Mouse (Mus musculus) CD4-positive, CD25-positive, alpha-beta regulatory T cell, adult 2 months (primary cell): ENCODE measurements around the gene Zfyve28.

Experiments
- DNase-seq: peaks from one replicate; pipeline ENCODE4 v3.0.0-alpha.2; 2012; ENCODE audit warnings: low read depth, low spot score

The Zfyve28 gene

DNA sequence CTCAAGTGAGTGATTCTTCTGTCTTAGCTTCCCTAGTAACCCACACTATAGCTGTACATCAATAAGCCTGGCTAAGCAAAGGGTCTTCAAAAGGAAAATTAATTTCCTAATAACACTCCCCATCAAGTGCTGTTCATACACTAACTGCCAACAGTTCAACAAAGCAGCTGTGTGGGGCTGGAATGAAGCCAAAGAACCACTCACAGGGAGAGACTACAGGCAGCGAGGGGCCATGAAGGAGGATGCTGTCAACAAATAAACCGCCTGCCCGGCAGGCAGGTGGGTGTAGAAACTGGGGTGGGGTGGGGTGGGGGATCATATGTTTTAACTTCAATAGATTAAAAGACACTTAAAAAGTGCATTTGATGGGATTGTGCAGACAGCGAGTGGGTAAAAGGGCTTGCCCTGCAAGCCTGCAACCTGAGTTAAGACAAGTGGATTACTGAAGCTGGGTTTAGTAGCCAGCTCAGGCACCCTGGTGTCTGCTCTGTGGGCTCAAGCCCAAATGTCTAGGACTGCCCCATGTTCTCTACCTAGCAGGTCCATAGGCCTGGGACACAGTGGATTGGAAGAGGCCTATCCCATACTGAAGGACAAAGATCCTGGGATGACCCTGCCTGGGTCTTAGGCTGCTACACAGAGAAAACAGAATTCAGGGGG lies 35.8 kb downstream of the Zfyve28 start:
- no peak for DNase-seq

DNA sequence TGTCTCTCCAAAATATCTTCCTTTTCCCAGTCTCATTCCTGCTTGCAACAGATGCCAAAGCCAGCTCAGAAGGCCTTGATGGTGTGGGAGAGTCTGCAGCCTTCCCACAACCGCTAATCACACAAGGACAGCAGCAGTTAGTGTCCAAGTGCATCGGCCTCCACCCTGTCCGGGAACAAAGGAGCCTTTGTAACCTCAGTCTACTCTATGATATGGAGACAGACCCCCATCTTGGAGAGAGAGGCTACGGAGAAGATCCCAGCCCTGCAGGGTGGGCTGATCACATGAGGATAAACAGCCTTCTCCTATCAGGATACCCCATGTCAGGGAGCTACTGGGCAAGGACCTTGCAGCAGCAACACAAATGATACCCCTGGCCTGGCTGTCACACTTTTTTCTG lies 36.5 kb downstream of the Zfyve28 start:
- no peak for DNase-seq

DNA sequence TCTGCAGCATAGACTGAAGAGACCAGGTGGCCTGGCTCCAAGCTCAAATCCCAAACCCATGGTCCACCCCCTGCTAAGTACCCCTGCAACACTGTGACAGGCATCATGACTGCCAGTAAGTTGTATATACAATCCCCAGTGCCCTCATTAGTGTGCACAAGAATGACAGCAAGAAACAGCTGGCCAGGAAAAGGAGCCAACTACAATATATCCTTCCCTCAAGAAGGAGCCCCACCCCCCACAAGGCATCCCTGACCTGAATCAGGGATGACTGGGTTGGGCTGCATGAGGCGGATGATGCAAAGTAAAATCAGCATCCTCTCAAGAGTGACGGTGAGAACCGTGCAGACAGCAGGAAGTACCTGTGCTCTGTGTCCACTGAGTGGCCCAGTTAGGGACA lies 38.2 kb downstream of the Zfyve28 start:
- DNase-seq, result no peak

DNA sequence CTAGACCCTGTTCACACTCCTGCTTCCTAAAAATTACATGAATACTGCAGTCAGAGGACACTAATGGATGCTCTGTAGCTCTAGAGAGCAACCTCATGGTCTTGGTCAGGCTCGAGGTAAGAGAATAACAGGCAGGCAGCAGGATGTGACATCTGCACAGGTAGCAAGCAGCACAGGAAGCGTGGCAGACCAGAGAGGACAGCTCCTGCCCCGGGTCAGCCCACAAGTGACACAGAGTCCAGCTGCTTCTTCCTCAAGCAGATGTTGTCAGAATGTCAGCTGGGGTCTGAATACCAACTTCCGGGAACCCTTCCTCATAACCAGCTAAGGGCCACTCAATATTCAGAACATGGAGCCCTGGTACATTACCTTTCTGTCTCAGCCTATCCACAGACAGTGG lies 39.1 kb downstream of the Zfyve28 start:
- no peak for DNase-seq

DNA sequence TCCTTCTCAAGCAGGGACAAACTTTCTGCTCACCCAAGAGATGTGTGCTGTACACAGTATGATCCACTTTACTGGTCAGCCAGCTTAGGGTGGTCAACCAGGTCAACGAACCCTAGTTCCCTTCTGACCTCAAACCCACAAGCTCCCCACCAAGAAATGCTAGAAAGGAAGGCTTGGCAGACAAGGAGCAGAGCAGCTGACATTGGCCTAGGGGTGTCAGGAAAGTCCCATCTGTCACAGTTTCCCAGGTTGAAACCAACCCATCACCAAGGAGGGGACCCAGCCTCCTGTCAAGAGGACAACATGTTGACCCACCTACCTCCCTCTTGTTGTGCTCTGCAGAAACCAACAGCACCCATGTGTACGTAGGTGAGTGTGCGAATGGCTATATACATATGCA lies 41.8 kb downstream of the Zfyve28 start:
- DNase-seq, result no peak

DNA sequence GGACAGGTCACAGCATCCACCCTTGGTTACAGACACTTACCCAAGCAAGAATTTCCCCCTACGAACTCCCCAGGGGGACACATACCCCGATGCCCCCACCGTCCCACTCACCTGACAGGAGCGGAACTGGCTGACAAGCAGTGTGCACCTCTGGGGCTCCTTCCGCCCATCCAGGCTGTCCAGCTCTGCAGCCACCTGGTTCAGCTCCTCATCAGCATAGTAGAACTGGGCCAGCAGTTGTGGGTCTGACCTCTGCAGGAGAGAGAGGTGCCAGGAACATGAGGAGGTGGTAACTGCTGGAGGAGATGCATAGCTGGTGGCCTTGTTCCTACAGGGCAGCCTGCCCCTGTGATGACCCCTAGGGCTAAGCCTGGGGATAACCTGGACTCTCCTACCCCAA lies 45.2 kb downstream of the Zfyve28 start:
- DNase-seq, result no peak

DNA sequence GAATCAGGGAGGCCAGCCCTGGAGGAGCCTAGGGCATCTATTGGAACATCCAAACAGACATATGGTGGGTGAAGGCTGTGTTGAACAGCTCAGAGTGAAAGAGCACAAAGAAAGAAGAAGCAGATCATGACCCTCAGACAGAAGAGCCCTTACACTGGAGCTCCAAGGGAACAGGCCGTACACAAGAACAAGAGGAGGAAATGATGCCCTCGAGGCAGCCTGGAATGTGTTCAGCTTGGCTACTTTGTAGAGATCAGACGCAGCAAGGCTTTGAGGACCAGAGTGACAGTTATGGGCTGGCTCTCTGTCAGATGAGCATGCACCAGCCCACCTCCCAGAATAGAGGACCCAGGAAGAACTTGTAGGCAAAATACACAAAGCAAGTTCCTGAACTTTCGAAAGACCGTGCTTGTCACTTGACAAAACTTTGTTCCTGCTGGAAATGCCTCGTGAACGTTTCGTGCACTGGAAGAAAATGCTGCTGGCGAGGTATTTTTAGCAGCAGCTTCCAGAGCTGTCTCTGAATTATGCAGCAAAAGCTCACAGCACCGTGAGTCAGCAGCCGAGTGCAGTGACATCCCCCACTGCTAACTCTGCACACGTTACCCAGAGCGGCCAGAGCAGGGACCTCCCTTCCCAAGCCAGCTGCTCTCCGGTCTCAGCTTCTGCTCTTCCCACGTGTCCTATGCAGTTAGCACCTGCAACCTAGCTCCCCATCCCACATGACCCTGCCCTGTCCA lies 45.9 kb downstream of the Zfyve28 start:
- no peak for DNase-seq

DNA sequence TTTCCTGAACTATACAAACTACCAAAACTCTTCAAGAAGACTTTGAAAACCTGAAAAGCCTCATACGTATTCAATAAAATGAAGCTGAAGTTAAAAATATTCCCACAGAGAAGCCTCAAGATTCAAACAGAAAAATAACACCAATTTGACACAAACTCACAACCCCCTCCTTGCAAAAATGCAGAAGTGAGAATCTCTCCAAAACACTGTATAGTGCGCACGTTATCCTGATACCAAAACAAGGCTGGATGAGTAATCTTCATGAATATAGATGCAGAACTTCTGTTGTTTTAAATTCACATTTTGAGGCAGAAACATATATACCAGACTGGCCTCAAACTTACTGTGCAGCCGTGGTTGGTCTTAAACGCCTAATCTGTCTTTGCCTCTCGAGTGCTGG lies 49.8 kb downstream of the Zfyve28 start:
- no peak for DNase-seq

DNA sequence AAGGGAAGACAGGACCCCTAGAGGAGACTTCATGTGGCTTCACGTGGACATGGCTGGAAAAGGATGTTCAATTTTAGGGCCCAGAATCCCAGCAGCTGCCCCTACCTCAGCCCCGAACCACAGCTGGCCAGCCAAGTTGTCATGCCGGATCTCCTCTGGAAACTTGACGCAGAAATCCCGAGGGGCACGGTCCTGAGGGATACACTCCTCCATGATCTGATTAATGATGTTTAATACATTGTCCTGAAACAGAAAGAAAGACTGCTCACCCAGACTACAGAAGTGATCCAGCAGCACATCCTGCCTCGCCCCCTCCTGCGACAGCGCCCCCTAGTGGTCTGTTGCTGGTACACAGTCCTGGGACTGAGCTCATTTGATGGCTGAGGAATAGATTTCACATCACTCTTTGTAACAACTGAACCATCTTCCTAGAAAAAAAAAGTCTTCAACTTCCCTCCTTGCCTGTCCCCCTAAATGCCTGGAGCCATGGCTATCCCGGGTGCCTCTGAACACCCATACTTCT lies 52.3 kb downstream of the Zfyve28 start:
- DNase-seq, result peak; percentile 89

DNA sequence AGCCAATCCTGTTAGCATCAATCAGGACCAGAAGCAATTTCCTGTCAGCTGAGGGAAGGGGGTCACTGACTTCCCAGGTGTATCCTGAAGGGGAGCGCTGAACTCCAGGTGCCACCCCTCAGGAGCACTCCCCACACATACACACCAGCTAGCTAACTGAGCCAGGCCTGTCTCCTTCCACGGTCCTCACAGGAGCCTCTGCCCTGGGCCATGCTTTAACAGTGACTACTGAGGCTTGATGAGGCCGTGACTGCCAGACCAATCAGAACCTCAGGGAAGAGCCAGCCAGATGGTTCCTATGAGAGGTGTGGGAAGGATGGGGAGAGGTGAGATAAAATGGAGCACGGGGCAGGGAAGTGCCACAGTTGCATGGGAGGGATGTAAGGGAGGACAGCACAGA lies 53.2 kb downstream of the Zfyve28 start:
- no peak for DNase-seq

DNA sequence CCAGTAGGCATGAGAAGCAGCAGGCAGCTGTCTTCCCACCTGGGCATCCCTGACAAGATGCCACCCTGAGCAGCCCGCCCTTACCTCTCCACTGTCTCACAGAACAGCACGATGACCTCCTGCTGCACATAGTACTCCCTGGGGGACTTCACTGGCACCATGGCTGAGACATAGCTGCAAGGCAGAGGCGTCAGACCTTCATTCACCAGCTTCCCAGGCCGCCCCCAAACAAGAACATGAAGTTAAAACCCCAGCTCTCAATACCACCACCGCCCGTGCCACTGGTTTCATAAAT lies 55.1 kb downstream of the Zfyve28 start:
- no peak for DNase-seq

DNA sequence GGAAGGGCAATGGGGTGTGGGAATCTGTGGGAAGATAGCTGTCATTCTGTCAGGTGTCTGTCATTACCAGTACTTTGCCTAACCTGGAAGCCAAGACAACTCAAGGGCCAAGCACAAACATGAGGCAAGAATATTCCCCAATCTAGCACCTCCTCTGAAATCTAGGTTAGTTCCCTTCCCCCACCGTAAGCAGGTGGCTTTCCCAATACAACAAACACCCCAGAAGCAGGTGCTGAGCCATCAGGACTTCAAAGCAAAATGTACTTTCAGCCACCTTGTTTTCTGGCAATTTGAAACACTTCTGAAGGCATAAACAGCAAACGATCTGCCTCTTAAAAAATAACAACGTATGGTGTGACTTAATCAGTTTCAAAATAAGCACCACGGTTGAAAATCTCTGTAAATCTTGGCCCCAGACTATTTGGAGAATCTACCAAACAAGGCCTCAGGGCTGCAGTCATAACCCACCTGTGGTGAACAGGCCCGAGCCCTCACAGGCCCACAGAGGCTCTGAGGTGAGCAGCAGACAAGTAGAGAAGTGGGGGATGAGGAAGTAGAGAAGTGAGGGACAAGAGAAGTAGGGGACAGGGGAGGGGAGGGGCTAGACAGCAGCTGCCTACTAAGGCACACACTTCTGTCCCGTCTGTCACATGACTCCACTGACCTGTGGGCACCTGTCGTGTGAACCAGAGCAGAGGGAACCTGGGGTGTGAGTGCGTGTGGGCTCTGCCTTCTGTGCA lies 55.6 kb downstream of the Zfyve28 start:
- DNase-seq, result peak; percentile 24

DNA sequence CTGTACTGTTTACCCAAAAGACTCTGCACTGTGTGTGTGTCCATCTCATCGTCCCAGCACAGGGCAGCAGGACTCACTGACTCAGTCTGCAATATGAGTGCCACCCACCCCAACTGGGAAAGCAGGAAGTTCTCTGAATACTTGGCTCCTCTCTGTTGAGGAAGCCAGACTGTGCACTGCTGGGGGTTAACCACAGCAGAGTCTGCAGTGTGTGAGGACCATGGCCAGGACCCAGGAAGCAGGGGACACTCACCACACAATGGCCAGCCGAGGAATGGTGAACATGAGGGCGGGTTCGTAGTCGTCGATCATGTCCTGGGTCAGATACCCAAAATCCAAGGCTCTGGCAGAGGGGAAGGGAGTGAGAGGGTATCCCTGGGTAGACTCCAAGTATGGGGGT lies 56.3 kb downstream of the Zfyve28 start:
- no peak for DNase-seq

DNA sequence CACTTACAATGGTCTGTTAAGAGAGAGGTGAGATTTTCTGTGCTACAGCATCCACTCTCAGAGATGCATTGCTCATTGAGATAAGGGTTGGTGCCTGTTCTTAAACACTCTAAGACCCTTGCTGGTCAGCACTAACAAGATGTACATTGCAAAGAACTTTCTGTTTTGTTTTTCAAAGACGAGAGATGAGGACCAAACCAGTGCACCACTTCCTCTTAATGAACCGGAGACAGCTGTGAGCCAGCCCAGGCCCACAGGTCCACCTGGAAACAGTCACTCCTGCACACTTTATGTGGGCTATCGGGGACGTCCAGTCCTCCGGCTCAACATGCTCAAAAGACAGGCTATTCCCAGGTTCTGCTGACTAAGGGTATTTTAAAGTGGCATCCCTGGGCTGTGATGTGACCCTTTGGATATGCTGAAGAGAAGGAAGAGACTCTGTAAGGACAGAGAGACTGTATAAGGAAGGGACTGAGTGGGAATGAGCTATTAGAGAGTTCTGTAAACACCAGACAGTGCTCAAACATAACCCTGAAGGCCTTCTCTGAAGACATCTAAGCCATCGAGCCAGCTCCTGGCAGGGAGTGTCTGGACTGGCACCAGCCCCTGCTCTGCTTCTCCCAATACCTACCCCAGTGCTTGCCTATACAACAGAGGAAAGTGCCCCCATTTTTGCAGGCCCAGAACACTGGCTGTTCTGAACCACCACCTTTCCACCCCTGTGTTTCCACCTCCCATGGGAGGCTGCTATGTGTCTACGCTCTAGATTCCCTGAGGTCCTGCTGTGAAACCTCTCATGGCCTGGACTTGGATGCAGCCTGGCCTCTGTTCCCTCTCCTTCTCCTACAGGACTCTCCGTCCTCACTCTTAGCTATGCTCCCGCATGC lies 57.4 kb downstream of the Zfyve28 start:
- peak; percentile 25 for DNase-seq

DNA sequence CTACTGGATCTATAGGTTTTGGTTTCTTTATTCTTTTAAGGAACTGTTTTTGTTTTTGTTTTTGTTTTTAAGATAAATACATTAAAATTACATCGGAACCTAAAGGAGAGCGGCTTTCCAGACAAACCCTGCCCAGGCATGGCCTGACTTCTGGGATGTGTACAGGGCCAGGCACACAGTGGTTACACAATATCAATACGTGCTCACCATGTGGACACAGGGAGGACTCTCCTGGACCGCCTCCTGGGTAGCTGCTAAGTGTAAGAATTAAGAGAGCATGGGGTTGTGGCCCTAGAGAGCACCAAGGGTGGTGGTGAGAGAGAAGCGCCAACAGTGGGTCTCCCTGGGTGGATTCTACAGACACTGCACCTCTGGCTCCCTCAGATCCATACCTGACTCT lies 58.7 kb downstream of the Zfyve28 start:
- DNase-seq, result no peak

DNA sequence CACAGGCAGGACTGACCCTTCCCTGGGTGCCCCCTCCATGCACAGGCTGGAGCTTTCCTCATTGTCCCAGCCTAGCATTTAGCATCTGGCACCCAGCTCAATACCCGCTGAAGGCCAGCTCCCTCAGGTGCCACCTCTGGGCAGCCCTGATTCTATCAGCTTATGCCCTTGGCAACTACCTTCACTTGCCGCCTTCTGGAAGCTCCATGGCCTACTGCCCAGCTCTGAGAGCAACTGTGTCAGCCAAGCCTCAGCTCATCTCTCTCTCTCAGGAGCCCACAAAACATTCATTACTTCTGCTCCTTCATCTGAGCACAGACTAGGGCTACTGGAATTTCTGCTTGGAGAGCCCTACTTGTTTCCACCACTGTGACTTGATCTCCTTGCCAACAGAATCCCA lies 62.7 kb downstream of the Zfyve28 start:
- no peak for DNase-seq

DNA sequence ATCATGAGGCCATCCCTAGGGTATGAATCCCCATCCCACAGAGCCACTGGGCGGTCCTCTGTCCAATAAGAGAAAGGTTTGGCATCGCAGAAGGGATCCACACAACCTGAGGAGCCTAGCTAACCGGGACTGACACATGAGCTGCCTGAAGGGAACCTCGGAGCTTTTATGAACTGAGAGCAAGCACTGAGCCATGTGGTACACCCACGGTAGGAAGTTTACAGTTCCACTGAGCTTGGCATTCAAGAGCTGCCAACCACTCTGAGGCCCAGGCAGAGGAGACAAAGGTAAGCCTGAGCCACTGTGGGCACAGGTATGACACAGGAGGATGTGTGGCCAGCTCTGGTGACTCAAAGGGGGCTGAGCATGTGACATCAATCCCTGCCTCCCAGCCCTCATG lies 63.7 kb downstream of the Zfyve28 start:
- peak; percentile 17 for DNase-seq

DNA sequence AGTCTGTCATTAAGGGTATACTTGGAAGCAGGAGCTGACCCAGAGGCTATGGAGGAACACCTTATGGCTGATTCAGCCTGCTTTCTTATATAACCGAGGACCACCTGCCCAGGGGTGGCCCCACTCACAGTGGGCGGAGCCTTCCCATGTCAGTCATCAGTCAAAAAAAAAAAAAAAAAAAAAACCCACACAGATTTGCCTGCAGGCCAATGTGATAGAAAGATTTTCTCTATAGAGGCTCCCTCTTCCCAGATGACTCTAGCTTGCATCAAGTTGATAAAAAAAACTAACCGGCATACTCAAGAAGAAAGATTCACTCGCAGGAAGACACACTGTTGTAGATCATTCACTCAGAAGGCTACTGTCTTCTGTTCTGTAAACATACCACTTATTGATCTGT lies 68.2 kb downstream of the Zfyve28 start:
- no peak for DNase-seq

DNA sequence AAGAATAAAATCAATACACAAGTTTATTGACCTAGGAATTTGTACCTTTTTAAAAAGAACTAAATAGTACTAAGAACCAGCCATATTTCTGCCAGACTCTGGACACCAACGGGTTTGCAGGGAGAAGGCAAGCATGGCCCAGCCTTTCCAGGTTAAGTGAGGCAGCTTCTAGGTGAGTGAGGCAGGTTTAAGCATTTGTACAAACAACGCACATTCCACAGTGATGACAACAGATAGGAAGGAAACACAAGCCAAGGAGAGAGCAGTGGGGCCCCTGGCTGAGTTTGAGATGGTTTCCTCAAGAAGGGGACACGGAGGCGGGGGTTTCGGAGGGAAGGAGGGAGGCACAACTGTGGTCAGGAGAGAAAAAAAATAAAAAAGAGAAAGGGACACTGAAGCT lies 69.6 kb downstream of the Zfyve28 start:
- no peak for DNase-seq

DNA sequence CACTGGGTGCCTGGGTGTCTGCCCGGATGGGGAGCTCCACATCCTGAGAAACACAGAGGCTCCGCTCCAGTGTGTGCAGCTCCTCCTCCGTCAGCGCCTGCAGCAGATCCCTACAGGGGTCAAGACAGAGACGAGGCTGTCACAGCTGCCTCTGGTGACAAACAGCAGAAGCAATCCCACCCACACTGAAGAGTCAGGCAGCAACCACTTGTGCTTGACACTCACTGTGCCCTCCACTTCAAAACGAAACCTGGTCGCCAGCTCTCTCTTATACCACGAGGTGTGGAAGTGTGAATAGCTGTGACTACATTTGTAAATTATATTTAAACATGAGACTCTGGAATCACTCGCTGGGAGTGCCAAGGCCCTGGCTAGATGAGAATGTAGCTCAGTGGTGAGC lies 70.5 kb downstream of the Zfyve28 start:
- no peak for DNase-seq

DNA sequence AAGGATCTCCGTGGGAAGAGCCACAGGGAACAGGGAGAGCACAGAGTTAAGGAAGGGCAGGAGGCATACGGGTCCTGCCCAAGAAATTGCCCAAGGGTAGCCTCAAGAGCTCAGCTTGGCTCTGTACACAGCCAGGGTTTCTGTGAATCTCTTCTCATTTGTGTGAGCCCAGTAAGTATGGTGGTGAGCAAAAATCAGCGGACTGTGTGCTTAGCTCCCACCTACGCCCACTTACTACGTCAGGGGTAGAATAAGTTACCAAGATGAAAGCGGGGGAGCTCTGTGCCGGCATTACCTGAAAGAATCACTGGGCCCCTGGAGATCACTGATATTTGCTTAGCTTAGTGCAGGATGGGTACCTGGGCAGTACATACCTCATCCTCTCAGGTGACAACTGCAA lies 72.2 kb downstream of the Zfyve28 start:
- no peak for DNase-seq

DNA sequence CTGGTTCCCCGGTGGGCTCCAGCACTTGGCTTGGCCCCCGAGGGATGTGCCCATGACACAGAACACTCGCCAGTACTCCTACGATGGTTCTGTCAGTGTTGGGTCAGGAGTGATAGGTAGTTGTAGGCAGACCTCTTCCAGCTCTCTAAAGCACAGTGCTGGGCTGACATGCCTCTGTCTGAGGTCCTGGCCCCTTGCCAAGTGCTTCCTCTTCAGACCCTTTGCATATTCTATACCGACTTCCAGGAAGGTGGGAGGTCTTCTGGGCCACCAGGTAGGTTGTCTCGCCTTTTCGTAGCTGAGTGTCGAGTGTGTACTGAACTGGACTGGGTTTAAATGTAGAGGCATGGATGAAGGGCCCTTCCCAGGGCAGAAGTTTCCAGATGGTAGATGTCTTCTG lies 74.6 kb downstream of the Zfyve28 start:
- no peak for DNase-seq
